Mouse (Mus musculus) brain, embryonic 14.5 days (tissue): ENCODE measurements around the gene Socs5. TPM values are rescaled to one million over a fixed set of nuclear protein-coding genes. Genes with fewer than 3 reads are reported as not detected.

Experiments
- DNase-seq: peaks from one replicate; pipeline ENCODE4 v3.0.0-alpha.2; 2011; ENCODE audit warnings: low read depth
- CTCF ChIP-seq: fragments of 200-500 bp; IDR thresholded peaks from 2 replicates; pipeline ENCODE4 v1.5.1; 2012; ENCODE audit warnings: inconsistent platforms, mild to moderate bottlenecking, moderate library complexity, borderline replicate concordance; ENCODE audit not compliant: insufficient read depth, insufficient read length; ENCODE audit errors: extremely low read depth
- POLR2A ChIP-seq: fragments of 200-500 bp; IDR thresholded peaks from 2 replicates; pipeline ENCODE4 v1.6.1; 2012; ENCODE audit warnings: mild to moderate bottlenecking, inconsistent platforms, borderline replicate concordance; ENCODE audit not compliant: poor library complexity, insufficient read depth, insufficient read length, severe bottlenecking; ENCODE audit errors: extremely low read depth
- polyA plus RNA-seq: library from polyadenylated mRNA; depleted of rRNA; stranded (reverse); fragments of >200 nt; gene quantifications from 2 replicates; pipeline ENCODE4 v1.2.3, GENCODE M21; 2012

Socs5 gene
- polyA plus RNA-seq, 1 experiment = 23.0 TPM

GRCm38 (mm10) chr17:87146415-87147021 is 39.0 kb downstream of the Socs5 start:
- TF ChIP-seq CTCF (no peak), POLR2A (no peak)
- no peak for DNase-seq

DNA sequence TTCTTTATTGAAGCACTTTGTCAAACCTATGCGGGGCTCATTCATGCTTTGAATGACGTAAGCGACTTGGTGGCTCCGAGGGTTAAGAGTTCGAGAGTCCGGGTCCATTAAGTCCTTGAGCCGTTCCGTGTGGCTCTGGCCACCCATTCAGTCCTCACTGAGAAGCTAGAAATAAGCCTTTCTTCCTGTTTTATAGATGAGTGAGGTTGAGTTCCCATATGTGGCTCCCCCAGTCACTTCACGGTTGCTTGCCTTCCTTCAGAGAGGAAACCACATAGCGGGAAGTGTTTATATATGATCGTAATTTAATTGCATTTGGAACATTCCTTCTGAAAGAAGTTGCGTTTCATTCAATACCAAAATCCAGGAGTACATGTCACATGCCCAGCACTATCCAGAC is 42.3 kb downstream of the Socs5 start:
- no peak for DNase-seq
- TF ChIP-seq CTCF (no peak), POLR2A (no peak)

- TF ChIP-seq POLR2A (no peak), CTCF (no peak)
- no peak for DNase-seq
Observed at GRCm38 (mm10) chr17:87152984-87153383, 45.5 kb downstream of the Socs5 start.

- TF ChIP-seq CTCF (no peak), POLR2A (no peak)
- DNase-seq = no peak
Observed at GRCm38 (mm10) chr17:87155664-87156063, 48.2 kb downstream of the Socs5 start.

GRCm38 (mm10) chr17:87157739-87158138 is 50.3 kb downstream of the Socs5 start:
- no peak for TF ChIP-seq POLR2A
- no peak for TF ChIP-seq CTCF
- DNase-seq = no peak

- DNase-seq = no peak
- TF ChIP-seq CTCF (no peak), POLR2A (no peak)
Observed at GRCm38 (mm10) chr17:87158597-87158996, 51.1 kb downstream of the Socs5 start.

DNA sequence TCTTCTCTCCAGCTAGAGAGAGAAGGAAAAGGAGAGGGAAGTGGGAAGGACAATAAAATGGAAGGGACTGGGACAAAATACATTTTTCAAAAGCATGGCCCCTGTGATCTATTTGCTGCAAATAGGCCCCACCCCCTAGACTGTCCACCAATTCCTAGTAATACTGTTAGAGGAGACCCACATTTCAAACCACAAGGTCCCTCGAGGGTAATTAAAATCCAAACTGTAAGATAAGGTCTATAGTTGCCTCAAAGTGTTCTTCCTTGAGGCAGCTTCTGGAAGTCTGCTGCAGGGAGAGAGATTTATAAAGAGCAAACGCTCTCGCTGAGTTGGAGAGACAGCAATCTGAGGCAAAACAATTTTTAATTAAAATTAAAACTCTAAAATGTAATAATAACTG is 52.8 kb downstream of the Socs5 start:
- TF ChIP-seq CTCF = no peak
- TF ChIP-seq POLR2A = no peak
- no peak for DNase-seq

GRCm38 (mm10) chr17:87164312-87164922 is 56.9 kb downstream of the Socs5 start:
- DNase-seq = no peak
- TF ChIP-seq POLR2A (no peak), CTCF (no peak)

- TF ChIP-seq POLR2A (no peak), CTCF (no peak)
Observed at GRCm38 (mm10) chr17:87167407-87167806, 59.9 kb downstream of the Socs5 start.

DNA sequence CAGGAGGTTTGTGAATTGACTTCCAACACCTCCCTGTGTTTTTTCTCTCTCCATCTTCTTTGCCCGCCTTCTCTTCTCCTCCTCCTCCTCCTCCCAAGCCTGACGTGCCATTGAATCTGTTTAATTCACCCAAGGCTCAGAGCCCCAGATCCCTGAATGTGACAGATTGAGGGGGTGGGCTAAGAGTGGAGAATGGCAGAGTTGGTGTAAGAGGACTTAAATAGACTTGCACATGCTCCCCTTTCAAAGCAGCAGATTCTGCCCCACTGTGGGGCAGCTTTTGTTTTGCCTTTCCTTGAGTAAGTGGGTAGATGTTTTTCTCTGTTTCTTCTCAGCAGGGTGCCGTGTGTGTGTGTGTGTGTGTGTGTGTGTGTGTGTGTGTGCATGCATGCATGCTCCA is 61.6 kb downstream of the Socs5 start:
- TF ChIP-seq POLR2A (no peak), CTCF (no peak)
- peak; percentile 56 for DNase-seq

More at GRCm38 (mm10) chr17:87167407-87167806, 59.9 kb downstream of the Socs5 start:
- no peak for DNase-seq

- no peak for TF ChIP-seq POLR2A
- TF ChIP-seq CTCF = no peak
- DNase-seq = no peak
Observed at GRCm38 (mm10) chr17:87170364-87170763, 62.9 kb downstream of the Socs5 start.

DNA sequence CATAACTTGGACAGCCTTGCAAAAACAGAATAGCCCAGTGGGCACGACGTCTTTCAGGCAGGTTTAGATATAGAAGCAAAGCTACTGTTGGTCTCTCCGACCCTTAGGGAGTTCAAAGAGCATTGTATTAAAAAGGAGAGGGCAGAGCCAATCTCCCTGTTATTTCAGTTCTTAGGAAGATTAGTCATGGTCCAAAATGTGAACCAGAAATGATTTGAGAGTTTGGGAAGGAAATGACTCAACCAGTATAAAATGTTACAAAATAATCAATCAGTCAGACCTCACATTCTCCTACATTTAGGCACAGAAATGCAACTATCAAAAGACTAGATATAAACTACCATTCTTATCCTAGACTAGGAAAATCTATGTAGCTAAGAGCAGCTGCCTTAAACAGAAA is 64.6 kb downstream of the Socs5 start:
- TF ChIP-seq POLR2A = no peak
- no peak for TF ChIP-seq CTCF
- no peak for DNase-seq

DNA sequence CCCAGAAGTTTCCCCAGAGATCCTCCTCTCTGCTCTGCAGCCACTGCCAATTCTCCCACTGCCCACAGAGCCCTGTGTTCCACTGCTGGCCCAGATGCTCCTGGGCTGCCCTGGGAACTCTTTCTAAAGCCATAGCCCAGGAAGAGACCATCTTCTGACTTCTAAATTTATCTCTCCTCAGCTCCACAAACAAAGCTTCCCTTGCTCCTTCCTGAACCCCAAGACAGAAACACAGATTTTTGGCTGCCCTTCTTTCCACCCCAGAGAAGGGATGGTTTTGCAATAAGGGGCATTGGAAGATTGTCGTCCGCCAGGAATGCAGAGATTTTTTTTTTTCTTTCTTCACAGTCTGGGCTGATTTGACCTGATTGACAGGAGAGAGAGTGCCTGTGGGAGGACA is 66.5 kb downstream of the Socs5 start:
- no peak for DNase-seq
- TF ChIP-seq POLR2A = no peak
- TF ChIP-seq CTCF = no peak
